Mouse (Mus musculus) stomach, embryonic 16.5 days (tissue): ENCODE measurements around the gene Rtl3. TPM values are rescaled to one million over a fixed set of nuclear protein-coding genes. Genes with fewer than 3 reads are reported as not detected.

Source experiments
- ATAC-seq: fragments of 200-750 bp; cut with Nextera tagmentation; 2 replicates; pipeline ENCODE4 v1.8.0; 2017; ENCODE audit warnings: moderate number of reproducible peaks, moderate TSS enrichment; ENCODE audit not compliant: insufficient read depth, low FRiP score
- H3K27ac ChIP-seq: fragments of 300-500 bp; sonication (generic); 2 replicates; pipeline ENCODE4 v1.5.1; 2014; ENCODE audit warnings: low read length
- H3K27me3 ChIP-seq: fragments of 300-500 bp; sonication (generic); 2 replicates; pipeline ENCODE4 v1.6.1; 2014; ENCODE audit warnings: low read length, control low read depth, mixed read lengths; ENCODE audit not compliant: control insufficient read depth, insufficient read depth
- H3K36me3 ChIP-seq: fragments of 300-500 bp; sonication (generic); 2 replicates; pipeline ENCODE4 v1.6.1; 2014; ENCODE audit warnings: low read length; ENCODE audit not compliant: control insufficient read depth, insufficient read depth
- H3K4me1 ChIP-seq: fragments of 300-500 bp; sonication (generic); 2 replicates; pipeline ENCODE4 v1.6.1; 2014; ENCODE audit warnings: low read length, control low read depth, mixed read lengths; ENCODE audit not compliant: control insufficient read depth, insufficient read depth
- H3K4me2 ChIP-seq: fragments of 300-500 bp; sonication (generic); 2 replicates; pipeline ENCODE4 v1.6.1; 2014; ENCODE audit warnings: low read depth, low read length, mixed read lengths
- H3K4me3 ChIP-seq: fragments of 300-500 bp; sonication (generic); replicated peaks from 2 replicates; pipeline ENCODE4 v1.5.1; 2014; ENCODE audit warnings: mild to moderate bottlenecking, low read length
- H3K9ac ChIP-seq: fragments of 300-500 bp; sonication (generic); 2 replicates; pipeline ENCODE4 v1.6.1; 2014; ENCODE audit warnings: low read length
- H3K9me3 ChIP-seq: fragments of 300-500 bp; sonication (generic); replicated peaks from 2 replicates; pipeline ENCODE4 v1.6.1; 2016; ENCODE audit warnings: low read length, control low read depth; ENCODE audit not compliant: control insufficient read depth
- WGBS: fragments of 180-500 bp; shearing (Covaris S2); extraction: QIAGEN DNeasy Blood & Tissue Kit; methylation state at CpG from one replicate; pipeline ENCODE4 v1.1.7; 2014; 5-methylcytosine and 5-hydroxymethylcytosine counted together
- polyA plus RNA-seq: library from polyadenylated mRNA; unstranded; fragments of >200 nt; fragmentation: Nextera tagmentation; extraction: Ambion mirVana; gene quantifications from 2 replicates; pipeline ENCODE4 v1.2.1, GENCODE M21; 2015

Rtl3 gene
- polyA plus RNA-seq, 1 experiment from 2014 or later: 51.0 TPM

- H3K4me2 ChIP-seq: no peak overlapping the region
- no peak for ATAC-seq
- H3K9me3 ChIP-seq: no peaks in the 10 kb centered on the region
- no peaks in the 10 kb centered on the region for H3K27me3 ChIP-seq
- no peaks in the 10 kb centered on the region for H3K4me1 ChIP-seq
- no peaks in the 10 kb centered on the region for H3K36me3 ChIP-seq
- no peak overlapping the region for H3K27ac ChIP-seq
- H3K9ac ChIP-seq: no peak overlapping the region
- WGBS: 8% methylated on average over 2 of the region's 2 CpGs
- H3K4me3 ChIP-seq: no peak overlapping the region
Measured at GRCm38 (mm10) chrX:106794686-106795085, 45.8 kb downstream of the Rtl3 start.

Other genes starting within 250 kb of the Rtl3 start
- gene Cysltr1, start 237.0 kb downstream of the Rtl3 start, polyA plus RNA-seq: 4.7 and 5.7 TPM in 2 replicates
- gene Lpar4, start 80.0 kb upstream of the Rtl3 start, polyA plus RNA-seq: 16.8 and 18.3 TPM in 2 replicates
- gene P2ry10, start 247.8 kb upstream of the Rtl3 start, polyA plus RNA-seq: 0.14 and 0.20 TPM in 2 replicates